Mouse (Mus musculus): Measurements from ENCODE around the gene Btg1. TPM values are rescaled to one million over a fixed set of nuclear protein-coding genes. Genes with fewer than 3 reads are reported as not detected.
A peak's percentile ranks its signal among the peaks of the same experiment; 100 is the strongest.

Btg1 gene
- polyA plus RNA-seq, 1 experiment from 2014 or later: 44.9 TPM

DNA sequence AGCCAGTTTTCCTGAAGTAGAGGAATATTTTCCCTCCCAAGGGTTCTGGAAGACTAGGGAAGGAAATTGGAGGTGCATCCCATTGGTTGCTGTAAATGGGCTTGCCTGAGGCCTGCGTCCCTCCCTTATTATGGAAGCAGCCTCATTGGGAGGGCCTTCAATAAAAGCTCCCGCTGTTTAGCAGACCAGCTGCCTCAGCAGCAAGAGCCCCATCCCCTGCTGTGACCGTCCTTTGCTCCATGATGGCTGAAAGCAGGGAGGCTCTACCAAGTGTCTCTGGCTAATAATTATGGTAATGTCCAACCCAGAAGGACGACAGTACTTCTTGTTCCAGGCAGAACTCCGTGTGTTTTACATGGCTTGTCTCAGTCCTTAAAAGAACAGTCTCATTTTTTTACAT lies 42.1 kb downstream of the Btg1 start:
- no peak; the same call in 1 of the 2 replicates for ATAC-seq (replicated peaks; ENCODE audit: low FRiP score)
- no peak overlapping the region for H3K4me3 ChIP-seq (replicated peaks)
- no peaks in the 10 kb centered on the region for H3K36me3 ChIP-seq
- 20% methylated on average over 5 of the region's 5 CpGs for WGBS
- no peaks in the 10 kb centered on the region for H3K27me3 ChIP-seq
- no peaks in the 10 kb centered on the region for H3K9me3 ChIP-seq (replicated peaks)
- no peak overlapping the region for H3K4me2 ChIP-seq
- no peaks in the 10 kb centered on the region for H3K4me1 ChIP-seq
- H3K27ac ChIP-seq: no peak overlapping the region
- H3K9ac ChIP-seq: no peak overlapping the region

DNA sequence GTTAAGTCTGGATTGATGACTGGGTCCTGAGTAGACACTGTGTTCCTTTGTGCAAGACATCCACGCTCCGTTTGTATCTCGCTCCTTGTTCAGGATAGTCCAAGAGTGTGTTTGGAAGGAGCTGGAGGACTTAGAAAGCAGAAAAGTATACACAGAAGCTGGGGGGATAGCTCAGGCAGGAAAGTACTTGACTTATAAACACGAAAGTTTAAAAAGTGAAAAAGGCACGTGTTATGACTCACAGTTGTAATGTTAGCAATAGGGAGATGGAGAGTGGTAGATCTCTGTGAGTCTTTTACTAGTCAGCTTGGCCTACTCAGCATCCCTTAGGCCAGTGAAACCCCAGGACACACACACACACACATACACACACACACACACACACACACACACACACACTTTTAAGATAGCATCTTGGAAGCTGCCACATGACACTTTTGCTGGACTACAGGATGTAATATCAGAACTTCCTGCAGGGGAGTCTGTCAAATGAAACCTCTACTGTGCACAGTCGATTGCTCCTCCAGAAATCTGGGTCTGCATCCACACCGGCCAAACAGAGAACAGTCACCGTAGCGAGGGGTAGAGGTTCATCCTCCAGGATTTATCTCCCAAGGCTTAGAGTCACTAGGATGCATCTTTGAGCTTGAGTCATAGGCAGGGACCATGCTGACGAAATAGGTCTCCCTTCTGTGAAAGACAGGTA lies 43.6 kb downstream of the Btg1 start:
- no peaks in the 10 kb centered on the region for H3K4me1 ChIP-seq
- no peak overlapping the region for H3K4me3 ChIP-seq (replicated peaks)
- no peaks in the 10 kb centered on the region for H3K36me3 ChIP-seq
- H3K9me3 ChIP-seq (replicated peaks): no peaks in the 10 kb centered on the region
- H3K9ac ChIP-seq: no peak overlapping the region
- no peak overlapping the region for H3K27ac ChIP-seq
- 69% methylated on average over 10 of the region's 10 CpGs for WGBS
- no peak overlapping the region for H3K4me2 ChIP-seq
- H3K27me3 ChIP-seq: no peaks in the 10 kb centered on the region
- peak; percentile 70 for ATAC-seq (replicated peaks; ENCODE audit: low FRiP score)

DNA sequence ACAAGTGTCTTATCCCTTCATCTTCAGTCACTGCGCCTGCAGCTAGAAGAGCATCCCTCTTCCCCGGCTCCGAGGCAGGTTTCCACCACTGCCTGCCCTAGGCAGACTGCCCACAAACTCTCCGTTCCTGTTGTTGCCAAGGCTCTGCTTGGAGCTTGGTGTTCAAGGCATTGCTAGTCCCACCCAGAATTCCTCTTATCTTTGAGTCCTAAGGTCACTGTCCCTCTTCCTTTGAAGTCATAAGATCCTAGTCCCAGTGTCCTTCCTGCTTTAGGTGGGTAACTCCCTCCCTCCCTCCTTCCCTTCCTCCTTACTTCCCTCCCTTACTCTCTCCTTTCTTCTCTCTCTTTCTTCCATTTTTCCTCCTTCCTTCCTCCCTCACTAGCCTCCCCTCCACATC lies 46.2 kb downstream of the Btg1 start:
- no peak for ATAC-seq (replicated peaks; ENCODE audit: low FRiP score)
- 83% methylated on average over 4 of the region's 4 CpGs for WGBS

DNA sequence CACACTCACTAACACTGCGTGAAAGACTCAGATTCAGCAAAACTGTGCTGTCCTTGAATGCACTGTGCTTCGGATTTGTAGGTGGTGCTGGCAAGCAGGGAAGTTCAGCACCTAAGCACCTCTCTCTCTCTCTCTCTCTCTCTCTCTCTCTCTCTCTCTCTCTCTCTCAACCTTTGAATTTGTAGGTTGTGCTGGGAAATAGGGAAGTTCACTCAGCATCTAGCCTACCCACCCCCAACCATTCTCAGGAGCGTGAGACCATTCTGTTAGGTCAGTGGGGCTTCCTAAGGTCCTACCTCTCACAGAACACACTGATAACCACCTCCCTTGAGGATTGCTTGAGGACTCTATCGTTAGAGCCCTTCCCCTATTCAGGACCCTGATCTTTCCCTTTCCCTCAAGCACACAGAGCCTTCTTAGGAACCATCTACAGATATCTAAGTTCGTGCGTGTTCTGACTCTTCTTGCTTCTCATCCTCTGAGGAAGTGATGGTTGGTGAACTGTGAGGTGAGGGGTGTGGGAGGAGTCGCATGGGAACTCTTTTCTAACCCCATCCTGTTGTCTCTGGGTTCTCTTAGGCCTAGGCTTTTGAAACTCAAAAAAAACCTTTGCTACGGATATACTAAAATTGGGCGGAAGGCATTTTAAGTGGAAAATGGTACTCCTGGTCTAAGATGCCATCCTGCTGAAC lies 47.1 kb downstream of the Btg1 start:
- no peak overlapping the region for H3K4me2 ChIP-seq
- H3K4me1 ChIP-seq: no peaks in the 10 kb centered on the region
- H3K36me3 ChIP-seq: no peaks in the 10 kb centered on the region
- ATAC-seq (replicated peaks; ENCODE audit: low FRiP score): no peak
- H3K9me3 ChIP-seq (replicated peaks): no peaks in the 10 kb centered on the region
- H3K27me3 ChIP-seq: no peaks in the 10 kb centered on the region
- WGBS: 87% methylated on average over 9 of the region's 9 CpGs
- H3K4me3 ChIP-seq (replicated peaks): no peak overlapping the region
- no peak overlapping the region for H3K9ac ChIP-seq
- no peak overlapping the region for H3K27ac ChIP-seq

More for the DNA sequence above, 46.2 kb downstream of the Btg1 start:
- Histone ChIP-seq H3K9ac (no peak overlapping the region), H3K4me3 (replicated peaks) (no peak overlapping the region), H3K27me3 (no peaks in the 10 kb centered on the region), H3K4me2 (no peak overlapping the region), H3K4me1 (no peaks in the 10 kb centered on the region), H3K36me3 (no peaks in the 10 kb centered on the region), H3K9me3 (replicated peaks) (no peaks in the 10 kb centered on the region), H3K27ac (no peak overlapping the region)
